Mouse (Mus musculus) embryo, embryonic 11 days (tissue): Measurements from ENCODE around the gene Prmt1.
"Not testable (repeated sequence)": the region's sequence is repeated elsewhere in the genome, so short reads cannot be mapped to it uniquely, and the experiment has no call there.

ENCODE experiments used
- DNase-seq: peaks from one replicate; pipeline ENCODE4 v3.0.0-alpha.2; 2015

Prmt1 gene

GRCm38 (mm10) chr7:44986192-44986878 is at the start of gene Prmt1:
Prmt1 (minus strand) TSS chr7:44986568.
- DNase-seq: peak; percentile 99

DNA sequence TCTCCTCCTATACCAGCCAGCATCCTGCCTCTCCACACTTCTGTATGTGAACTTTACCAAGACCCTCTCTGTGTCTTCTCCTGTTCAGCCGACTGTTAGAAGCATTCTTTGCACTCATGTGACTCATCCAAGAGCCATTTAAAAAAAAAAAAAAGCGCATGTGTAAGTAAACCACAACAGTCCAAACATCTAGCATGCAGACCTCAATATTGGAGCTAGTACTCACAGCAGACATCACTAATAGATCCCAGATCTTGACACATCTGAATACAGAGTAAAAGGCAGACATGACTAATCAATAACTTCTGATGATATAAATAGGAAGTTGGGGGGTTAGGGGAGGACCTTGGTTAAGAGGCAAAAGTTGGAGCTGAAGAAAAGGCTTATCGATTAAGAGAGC is 49.3 kb upstream of the Prmt1 start:
- DNase-seq: no peak

DNA sequence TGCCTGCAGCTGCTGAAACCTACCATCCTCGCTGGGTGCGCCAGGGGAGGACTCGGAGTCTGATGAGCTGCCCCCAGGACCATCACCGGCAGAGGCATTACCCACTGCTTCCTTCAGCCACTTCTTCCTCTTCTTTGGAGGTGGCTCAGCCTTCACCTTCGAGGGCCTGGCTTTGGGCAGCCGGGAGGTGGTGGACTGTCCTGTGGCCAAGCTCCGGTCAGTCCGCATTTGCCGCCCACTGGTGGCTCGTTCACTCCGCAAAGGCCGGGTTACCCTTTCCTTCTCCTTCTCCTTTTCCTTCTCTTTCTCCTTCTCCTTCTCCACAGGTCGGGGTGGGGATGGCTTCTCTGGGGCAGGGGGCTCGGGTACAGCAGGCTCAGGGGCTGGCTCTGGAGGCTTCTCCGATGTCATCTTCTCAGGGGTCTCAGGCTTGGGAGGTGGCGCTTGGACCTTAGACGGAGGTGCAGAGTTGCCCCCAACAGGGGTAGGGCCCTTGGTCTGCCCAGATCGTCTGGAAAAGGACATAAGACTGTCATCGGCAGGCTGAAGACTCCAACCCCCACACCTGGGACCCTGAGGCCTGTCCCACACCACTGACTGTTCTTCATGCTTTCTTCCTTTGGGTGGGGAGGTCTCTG is 47.5 kb upstream of the Prmt1 start:
- DNase-seq: no peak

GRCm38 (mm10) chr7:45030857-45031256 is 44.5 kb upstream of the Prmt1 start:
- DNase-seq: no peak

GRCm38 (mm10) chr7:45029995-45030394 is 43.6 kb upstream of the Prmt1 start:
- no peak for DNase-seq

GRCm38 (mm10) chr7:45028351-45028750 is 42.0 kb upstream of the Prmt1 start:
- DNase-seq: no peak

DNA sequence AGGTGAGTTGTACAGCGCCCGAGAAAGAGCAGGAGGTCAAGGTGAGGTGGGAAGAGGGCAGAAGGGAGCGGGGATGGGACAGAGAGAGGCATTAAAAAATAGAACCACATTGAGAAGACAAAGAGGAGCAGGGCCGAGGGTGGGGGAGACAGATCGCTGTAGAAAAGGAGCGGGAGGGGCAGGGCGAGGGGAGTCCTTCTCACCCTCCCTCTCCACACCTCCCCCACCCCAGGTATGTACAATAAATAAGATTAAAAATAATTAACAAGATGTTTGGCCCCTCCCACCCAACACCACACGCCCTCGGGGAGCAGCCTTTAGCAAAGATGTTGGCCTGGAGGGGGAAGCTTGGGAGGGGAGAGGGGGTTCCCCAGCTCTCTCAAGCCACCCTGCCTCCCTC is 41.4 kb upstream of the Prmt1 start:
- DNase-seq: no peak

GRCm38 (mm10) chr7:45026256-45026655 is 39.9 kb upstream of the Prmt1 start:
- DNase-seq: no peak

DNA sequence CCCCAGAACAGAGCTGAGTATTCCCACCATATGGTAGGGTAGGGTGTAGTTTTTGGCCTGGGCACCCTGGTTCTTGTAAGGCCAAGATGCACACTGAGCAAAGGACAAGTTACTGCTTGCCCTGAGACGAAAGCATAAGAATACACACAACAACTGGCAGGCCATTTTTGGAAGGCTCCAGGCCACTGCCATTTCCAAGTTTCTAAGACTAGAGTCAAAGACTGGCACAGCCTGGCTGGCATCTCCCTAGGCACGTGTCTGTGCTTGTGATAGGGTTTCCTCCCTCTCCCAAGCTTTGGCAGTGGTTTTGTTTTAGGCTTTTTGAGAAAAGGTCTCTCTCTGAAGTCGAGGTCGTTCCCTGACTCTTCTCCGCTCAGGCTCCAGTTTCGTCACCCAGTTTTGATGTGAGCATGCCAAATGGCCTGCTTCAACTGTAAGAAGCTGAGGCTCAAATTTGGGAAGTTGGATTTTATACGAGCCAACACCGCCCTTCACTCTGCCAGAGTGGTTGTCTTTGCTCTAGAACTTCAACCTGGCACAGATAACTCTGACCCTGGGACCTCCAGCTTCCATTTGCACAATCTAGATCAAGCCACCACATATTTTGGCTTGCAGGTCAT is 39.3 kb upstream of the Prmt1 start:
- no peak for DNase-seq

DNA sequence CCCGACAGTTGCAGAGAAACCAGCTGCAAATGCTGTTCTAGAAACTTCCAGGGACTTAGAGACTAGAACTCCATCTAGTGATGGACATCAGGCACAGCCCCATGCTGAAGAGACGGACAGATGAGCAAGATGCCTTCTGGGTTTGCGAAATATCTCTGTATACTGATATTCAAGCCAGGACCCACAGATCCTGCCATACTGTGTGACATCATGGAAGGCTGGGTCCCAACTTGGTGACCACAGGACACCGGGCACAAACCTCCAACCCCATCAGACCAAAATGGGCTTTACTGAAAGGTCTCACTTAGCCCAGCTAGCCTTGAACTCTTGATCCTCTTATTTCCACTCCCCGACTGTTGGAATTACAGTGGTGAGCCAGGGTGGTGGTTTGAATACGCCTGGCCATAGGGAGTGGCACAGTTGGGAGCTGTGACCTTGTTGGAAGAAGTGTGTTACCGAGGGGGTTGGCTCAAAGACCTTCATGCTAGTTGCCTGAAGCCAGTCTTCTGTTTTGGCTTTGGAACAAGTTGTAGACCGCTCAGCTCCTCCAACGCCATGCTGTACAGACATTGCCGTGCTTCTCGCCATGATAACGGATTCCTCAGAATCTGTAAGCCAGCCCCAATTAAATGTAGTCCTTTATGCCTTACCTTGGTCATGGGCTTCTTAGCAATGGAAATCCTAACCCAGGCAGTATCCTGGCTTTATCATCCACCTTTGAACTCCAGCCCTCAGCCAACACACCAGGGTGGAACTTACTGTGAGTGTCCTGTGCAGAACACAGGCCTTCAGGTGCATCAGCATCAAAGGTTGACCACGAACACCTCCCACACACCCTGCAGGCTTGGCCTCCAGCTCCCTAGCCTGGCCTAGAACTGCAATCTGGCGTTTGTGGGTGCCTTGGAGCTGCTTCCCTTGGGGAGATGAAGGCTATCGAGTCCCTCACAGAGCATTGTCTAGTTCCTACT is 38.2 kb upstream of the Prmt1 start:
- DNase-seq: no peak

DNA sequence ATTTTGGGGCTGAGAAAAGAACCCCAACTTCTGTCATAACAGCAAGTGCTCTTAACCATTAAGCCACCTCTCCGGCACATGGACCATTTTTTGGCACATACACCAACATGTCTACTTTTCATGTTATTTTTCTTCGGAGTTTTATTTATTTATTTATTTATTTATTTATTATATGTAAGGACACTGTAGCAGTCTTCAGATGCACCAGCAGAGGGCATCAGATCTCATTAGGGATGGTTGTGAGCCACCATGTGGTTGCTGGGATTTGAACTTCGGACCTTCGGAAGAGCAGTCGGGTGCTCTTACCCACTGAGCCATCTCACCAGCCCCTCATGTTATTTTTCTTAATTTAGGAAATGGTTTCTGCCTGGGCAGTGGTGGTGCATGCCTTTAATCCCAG is 37.3 kb upstream of the Prmt1 start:
- not testable (repeated sequence) for DNase-seq

DNA sequence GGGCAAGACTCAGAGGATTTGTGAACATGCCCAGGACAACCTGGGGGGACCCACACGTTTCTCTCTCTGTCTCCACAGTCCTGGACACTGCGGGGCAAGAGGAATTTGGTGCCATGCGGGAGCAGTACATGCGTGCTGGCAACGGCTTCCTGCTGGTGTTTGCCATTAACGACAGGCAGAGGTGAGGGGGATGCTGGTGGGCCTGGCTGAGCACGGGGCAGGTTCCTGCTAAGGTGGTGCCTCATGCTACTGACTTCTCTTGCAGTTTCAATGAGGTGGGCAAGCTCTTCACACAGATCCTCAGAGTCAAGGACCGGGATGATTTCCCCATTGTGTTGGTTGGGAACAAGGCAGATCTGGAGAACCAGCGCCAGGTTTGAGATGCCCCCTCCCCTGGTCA is 33.9 kb upstream of the Prmt1 start:
- no peak for DNase-seq

- no peak for DNase-seq
Measured at GRCm38 (mm10) chr7:45019031-45019571, 32.7 kb upstream of the Prmt1 start.

DNA sequence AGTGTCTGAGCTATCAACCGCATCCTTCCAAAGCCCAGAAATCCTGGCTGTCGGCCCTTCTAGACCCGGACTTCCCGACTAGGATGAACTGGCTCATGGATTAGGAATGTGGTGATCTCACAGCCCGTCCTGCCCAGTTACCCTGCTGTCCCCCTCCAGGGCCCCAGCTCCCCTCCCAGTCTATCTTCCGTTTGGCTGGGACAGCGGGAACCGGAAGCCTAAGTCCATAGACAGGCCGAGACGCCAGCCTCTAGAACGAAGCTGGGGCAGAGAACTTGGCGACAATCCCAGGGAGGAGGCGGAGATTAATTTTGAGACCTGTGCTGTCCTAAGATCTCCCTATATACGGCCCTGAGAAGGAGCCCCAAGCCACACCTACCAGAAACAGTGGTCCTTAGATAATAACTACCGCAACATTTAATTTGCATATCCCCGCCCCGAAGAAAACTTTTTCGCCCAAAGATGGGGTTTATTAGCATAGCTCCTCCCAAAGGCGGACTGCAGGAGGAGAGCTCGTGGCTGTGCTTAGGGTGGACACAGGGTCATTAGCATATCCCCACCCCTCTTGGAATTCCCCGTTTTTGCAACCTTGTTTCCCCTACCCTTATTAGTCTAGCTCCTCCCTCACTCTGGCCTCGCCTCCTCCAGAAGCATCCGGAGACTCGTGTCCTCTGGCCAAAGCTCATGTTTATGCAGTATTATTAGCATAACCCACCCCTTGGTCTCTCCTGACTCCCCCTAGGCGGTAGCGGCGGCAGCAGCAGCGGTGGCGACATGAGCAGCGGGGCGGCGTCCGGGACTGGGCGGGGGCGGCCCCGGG is 31.1 kb upstream of the Prmt1 start, which contains the start of gene Rras:
Gene Rras (plus strand): TSS at position 720 of the 820 bp plus-strand sequence.
- peak; percentile 97 for DNase-seq

GRCm38 (mm10) chr7:45016761-45017160 is 30.4 kb upstream of the Prmt1 start:
- DNase-seq: no peak

DNA sequence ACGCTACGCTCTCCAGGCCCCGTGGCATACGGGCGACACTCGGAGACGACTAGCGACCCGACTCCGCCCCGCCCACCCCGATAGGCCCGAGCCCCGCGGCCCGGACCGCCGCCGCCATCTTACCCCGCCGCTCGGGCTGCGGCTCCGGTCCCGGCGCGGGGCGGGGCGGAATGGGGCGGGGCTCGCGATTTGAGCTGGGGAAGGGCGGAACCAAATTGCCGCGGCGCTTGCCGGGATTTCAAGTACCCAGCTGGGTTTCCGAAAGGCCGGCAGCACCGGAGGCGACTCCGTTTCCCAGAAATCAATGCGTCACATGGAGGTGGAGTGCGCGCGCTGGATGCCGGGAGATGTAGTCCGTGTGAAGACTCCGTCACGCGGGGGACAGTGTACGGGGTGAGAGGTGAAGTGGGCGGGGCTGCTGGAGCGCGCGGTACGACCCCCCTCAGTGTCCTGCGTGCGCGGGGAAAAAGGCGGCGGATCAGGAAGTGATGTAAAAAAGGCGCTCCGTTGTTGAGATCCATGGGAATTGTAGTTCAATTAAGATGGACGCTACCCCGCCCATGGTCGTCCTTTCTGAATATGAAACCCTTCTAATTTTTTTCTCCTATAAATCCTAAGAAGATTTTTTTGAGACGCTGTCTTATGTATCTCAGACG is 29.7 kb upstream of the Prmt1 start, which contains the start of gene Scaf1:
Gene Scaf1 (minus strand): TSS at position 407 of the 656 bp plus-strand sequence.
- DNase-seq: peak; percentile 99

DNA sequence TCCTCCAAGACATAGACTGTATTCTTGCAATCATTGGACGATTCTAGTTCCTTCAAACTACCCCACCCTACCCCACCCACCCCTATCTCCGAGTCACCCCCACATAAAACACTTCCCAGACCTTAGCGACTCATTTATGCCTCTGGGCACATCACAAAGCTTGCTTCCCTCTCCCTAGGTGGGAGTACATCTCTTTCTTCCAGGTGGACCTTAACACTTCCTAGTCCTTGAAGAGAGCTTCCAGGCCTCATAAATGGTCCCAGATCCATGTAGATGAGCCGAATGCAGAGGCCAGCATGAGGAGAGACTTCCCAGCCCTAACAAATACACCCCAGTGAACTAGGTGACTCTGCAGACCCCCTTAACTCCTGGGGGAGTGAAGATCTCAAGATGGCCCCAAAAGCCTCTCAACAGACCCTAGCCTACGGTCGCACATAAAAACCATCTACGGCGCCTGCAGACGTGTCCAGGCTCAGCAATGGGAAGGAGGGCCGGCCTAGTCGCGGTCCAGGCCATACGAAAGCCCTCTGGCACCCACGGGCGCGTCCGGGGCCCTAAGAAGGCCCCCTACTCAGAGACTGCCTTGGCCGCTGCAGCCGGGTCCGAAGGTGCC is 29.1 kb upstream of the Prmt1 start:
- DNase-seq: no peak

GRCm38 (mm10) chr7:45014096-45014451 is 27.7 kb upstream of the Prmt1 start:
- DNase-seq: no peak

DNA sequence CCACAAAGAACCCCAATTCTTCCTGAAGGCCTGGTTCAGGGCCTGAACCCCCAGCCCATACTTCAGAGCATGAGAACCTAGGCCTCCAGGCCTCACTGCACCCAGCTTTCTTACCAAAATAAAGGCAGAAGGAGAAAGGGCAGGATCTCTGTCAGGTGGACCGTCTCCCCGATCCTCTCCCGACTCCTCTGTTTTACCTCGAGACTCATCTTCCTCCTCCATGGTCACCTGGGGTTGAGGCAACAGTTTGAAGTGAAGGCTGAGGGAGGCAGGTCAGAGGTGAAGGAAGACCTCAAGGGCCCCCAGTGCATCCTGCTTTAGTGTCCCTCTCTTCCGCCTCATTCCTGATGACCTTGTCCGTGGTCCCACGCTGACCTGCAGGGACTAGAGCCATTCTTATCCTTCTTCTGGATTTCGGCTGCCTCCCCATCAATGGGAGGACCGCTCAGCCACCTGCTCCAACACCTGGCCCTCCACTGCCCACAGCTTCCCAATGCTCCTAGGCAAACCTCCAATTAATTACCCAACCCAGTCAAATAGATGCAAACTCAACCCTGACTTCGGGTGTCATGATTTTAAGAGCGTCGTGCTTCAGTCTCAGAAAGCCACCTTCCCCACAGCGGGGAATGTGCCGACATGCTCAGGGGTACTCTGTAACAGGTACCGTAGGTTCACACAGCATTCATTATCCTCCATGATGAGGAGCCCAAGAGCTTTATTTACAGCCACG is 27.2 kb upstream of the Prmt1 start:
- DNase-seq: no peak

DNA sequence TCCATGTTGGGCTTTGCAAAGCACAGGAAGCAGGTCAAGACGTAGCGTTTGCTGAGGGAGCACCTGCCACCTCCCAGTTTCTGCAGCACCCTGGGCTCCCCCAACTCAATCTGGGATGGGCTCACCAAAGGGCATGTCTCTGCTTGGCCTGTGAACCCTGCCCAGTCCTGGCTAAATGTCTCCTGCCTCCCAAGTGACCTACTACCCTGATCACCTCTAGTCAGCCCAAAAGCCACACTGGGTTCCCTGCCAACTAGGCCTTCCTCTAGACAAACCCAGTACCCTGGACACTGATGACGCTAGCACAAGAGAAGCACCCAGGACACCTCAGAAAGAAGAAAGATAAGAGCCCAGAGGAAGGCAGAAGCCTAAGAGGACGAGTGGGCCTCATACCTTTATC is 26.5 kb upstream of the Prmt1 start:
- DNase-seq: no peak
